Mouse (Mus musculus) liver, embryonic 15.5 days (tissue): Measurements from ENCODE around the gene Adamts3. TPM values are rescaled to one million over a fixed set of nuclear protein-coding genes. Genes with fewer than 3 reads are reported as not detected.

Source experiments
- ATAC-seq: fragments of 200-750 bp; cut with Nextera tagmentation; 2 replicates; pipeline ENCODE4 v1.8.0; 2017; ENCODE audit warnings: moderate number of reproducible peaks, mild to moderate bottlenecking, moderate library complexity; ENCODE audit not compliant: insufficient read depth
- H3K27ac ChIP-seq: fragments of 300-500 bp; sonication (generic); replicated peaks from 2 replicates; pipeline ENCODE4 v1.5.1; 2015; ENCODE audit warnings: mild to moderate bottlenecking, inconsistent platforms
- H3K27me3 ChIP-seq: fragments of 300-500 bp; sonication (generic); 2 replicates; pipeline ENCODE4 v1.6.1; 2015; ENCODE audit warnings: mild to moderate bottlenecking, inconsistent platforms
- H3K36me3 ChIP-seq: fragments of 300-500 bp; sonication (generic); replicated peaks from 2 replicates; pipeline ENCODE4 v1.6.1; 2015; ENCODE audit warnings: moderate library complexity, mild to moderate bottlenecking, inconsistent platforms
- H3K4me1 ChIP-seq: fragments of 300-500 bp; sonication (generic); replicated peaks from 2 replicates; pipeline ENCODE4 v1.6.1; 2015; ENCODE audit warnings: inconsistent platforms
- H3K4me2 ChIP-seq: fragments of 300-500 bp; sonication (generic); 2 replicates; pipeline ENCODE4 v1.6.1; 2015; ENCODE audit warnings: moderate library complexity, mild to moderate bottlenecking, inconsistent platforms
- H3K4me3 ChIP-seq: fragments of 300-500 bp; sonication (generic); replicated peaks from 2 replicates; pipeline ENCODE4 v1.5.1; 2015; ENCODE audit warnings: mild to moderate bottlenecking, inconsistent platforms
- H3K9ac ChIP-seq: fragments of 300-500 bp; sonication (generic); 2 replicates; pipeline ENCODE4 v1.6.1; 2015; ENCODE audit warnings: moderate library complexity, mild to moderate bottlenecking, inconsistent platforms
- H3K9me3 ChIP-seq: fragments of 300-500 bp; sonication (generic); replicated peaks from 2 replicates; pipeline ENCODE4 v1.6.1; 2016; ENCODE audit warnings: inconsistent platforms
- WGBS: fragments of 180-500 bp; shearing (Covaris S2); methylation state at CpG from one replicate; pipeline ENCODE4 v1.1.7; 2015; ENCODE audit warnings: mixed read lengths; ENCODE audit not compliant: insufficient replicate concordance; 5-methylcytosine and 5-hydroxymethylcytosine counted together
- polyA plus RNA-seq: library from polyadenylated mRNA; unstranded; fragments of >200 nt; fragmentation: Nextera tagmentation; extraction: Ambion mirVana; gene quantifications from 2 replicates; pipeline ENCODE4 v1.2.1, GENCODE M21; 2015

Gene Adamts3
- polyA plus RNA-seq, 1 experiment from 2014 or later: 0.75 TPM

DNA sequence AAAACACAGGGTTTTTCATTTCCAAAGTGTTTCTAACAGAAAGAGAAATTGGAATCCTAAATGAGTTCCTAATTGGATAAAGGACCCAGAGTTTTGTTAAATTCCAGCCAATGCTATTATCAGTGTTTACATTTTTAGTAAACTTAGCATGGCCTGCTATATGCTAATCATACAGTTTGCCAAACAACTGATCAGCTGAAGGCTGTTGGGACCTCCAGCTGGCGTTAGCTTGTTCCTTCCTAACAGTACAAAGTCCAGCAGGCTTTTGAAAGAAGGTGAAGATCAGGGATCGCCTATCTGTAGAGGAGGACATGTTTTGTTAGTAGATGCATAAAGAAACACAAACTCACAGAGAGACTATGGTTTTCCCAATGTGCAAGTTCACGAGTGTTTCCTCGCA is 173.7 kb downstream of the Adamts3 start:
- H3K4me2 ChIP-seq: no peak overlapping the region
- no peaks in the 10 kb centered on the region for H3K27me3 ChIP-seq
- no peak overlapping the region for H3K27ac ChIP-seq
- WGBS: 47% methylated on average over 4 of the region's 4 CpGs
- no peaks in the 10 kb centered on the region for H3K36me3 ChIP-seq
- H3K4me3 ChIP-seq: no peak overlapping the region
- H3K9ac ChIP-seq: no peak overlapping the region
- no peaks in the 10 kb centered on the region for H3K9me3 ChIP-seq
- no peaks in the 10 kb centered on the region for H3K4me1 ChIP-seq
- ATAC-seq: no peak

DNA sequence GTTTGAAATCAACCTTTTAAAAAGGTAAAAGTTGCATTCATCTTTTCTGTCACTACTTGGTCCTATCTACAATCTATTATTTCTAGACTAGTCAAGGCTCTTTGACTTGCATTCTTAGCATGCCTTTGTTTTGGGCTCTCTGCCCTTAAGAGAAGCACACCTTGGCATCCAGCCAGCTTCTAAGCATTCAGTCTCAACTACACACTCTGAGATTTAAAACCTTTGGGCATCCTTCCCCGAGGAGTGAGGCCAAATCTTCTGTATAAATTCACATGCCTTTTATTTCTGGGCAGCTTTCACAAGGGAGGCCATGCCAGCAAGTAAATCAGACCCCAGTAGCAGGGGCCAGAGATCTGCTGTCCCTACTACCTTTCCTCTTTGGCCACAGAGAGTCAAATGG is 178.9 kb downstream of the Adamts3 start:
- Histone ChIP-seq H3K9me3 (no peaks in the 10 kb centered on the region), H3K4me3 (no peak overlapping the region), H3K27me3 (no peaks in the 10 kb centered on the region), H3K36me3 (no peaks in the 10 kb centered on the region), H3K27ac (no peak overlapping the region), H3K4me1 (no peaks in the 10 kb centered on the region), H3K4me2 (no peak overlapping the region), H3K9ac (no peak overlapping the region)
- 50% methylated on average over 1 of the region's 1 CpGs for WGBS
- no peak for ATAC-seq

DNA sequence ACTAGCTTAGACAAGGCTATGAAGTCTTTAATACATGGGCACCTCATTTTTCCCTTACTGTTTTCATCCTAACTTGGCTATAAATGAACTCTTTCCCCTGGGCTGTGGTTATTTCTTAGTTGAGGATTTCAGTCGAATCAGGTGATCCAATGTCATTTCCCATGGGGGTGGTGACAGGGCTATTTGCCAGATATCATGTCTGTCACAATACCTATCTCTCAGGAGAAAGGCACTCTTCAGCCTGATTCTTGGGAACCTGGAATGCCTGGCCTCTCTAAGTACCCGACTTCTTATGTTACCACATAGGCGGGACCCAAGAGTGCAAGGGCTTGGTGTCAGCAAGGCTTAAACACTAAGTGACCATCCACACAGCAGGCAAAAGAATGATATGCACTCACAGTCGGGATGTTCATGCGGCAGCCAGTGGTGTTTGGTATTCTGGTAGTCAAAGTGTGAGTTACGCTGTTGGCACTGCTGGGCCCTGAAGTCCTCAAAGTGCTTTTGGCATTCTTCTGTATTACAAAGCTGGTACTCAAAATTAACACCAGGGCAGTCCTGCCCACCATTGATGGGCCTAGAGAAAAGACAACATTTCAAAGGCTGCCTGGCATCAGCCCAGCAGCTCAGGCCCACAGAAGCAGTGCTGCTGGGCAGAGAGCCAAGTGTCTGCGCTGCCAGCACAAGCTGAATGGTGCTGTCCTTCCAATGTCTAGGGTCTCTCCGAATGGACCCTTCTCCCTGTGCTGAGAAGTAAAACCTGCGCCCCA is 181.7 kb downstream of the Adamts3 start:
- Histone ChIP-seq H3K4me1 (no peaks in the 10 kb centered on the region), H3K4me2 (no peak overlapping the region), H3K9me3 (no peaks in the 10 kb centered on the region), H3K27ac (no peak overlapping the region), H3K36me3 (no peaks in the 10 kb centered on the region), H3K4me3 (no peak overlapping the region), H3K9ac (no peak overlapping the region), H3K27me3 (no peaks in the 10 kb centered on the region)
- no peak for ATAC-seq
- 73% methylated on average over 9 of the region's 9 CpGs for WGBS

DNA sequence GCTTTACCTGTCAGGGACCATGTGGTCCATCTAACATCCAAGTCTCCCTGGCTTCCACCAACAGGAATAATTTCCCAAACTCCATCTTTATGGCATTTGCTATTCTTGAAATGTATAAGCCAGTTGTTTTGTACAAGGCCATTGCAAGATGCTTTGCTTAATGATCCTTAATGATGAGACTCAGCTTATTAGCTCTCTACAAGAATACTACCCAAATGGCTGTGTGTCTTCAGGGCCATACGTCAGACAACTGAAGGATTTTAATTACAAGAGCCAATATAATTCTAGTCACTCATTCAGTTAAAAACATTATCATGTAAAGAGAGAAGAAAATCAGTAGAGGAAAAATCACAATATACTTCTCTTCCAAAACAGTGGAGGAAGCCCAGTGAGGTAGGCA is 195.3 kb downstream of the Adamts3 start:
- Histone ChIP-seq H3K27me3 (no peaks in the 10 kb centered on the region), H3K4me3 (no peak overlapping the region), H3K9me3 (no peaks in the 10 kb centered on the region), H3K4me2 (no peak overlapping the region), H3K9ac (no peak overlapping the region), H3K4me1 (no peaks in the 10 kb centered on the region), H3K27ac (no peak overlapping the region), H3K36me3 (no peaks in the 10 kb centered on the region)
- ATAC-seq: no peak
- 75% methylated on average over 1 of the region's 1 CpGs for WGBS

DNA sequence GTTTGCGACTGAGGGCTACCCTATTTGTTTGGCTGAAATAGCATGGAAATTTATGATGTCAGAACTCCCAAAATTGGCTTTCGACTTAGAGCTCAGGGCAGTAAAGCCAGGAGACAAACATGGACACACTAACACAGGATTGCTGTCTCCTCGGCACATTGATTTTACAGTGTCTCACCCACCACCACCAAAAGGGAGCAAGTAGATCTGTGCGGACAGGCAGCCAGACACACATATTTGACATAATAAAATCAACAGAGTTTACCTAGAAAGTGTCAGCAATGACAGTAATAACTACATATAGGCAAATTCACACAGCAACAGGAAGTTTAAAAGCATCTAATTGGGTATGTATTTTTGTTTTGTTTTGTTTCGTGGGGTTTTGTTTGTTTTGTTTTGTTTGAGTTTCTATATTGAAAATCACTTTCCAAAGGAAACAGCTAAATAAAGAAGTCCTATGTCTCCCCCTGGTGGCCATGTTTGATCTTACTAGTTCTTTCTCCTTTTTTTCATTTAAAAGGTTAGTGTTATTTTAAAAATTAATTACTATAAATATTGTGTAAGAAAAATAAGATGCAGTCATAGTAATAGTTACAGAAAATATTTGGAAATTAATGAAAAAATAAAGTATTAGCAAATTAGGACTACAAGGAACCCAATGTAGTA is 203.1 kb downstream of the Adamts3 start:
- no peak for ATAC-seq
- H3K9ac ChIP-seq: no peak overlapping the region
- no peak overlapping the region for H3K4me2 ChIP-seq
- H3K9me3 ChIP-seq: no peaks in the 10 kb centered on the region
- no peak overlapping the region for H3K4me3 ChIP-seq
- H3K4me1 ChIP-seq: no peaks in the 10 kb centered on the region
- H3K27me3 ChIP-seq: no peaks in the 10 kb centered on the region
- no peak overlapping the region for H3K27ac ChIP-seq
- WGBS: 49% methylated on average over 5 of the region's 5 CpGs
- no peaks in the 10 kb centered on the region for H3K36me3 ChIP-seq

DNA sequence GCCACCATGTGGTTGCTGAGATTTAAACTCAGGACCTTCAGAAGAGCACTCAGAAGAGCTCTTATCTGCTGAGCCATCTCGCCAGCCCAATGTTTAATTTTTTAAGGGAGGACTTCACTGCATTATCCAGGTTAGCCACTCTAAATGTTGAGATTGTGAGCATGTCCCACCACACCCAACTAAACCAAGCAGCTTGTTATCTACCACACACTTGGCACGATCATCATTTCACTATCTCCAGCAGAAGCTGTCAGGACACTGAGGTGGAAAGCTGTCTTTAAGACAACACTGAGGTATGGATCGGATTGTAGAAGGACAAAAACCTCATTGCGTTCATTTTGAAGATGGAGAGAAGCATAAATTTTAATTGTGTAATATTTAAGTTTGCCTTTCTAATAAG is 205.0 kb downstream of the Adamts3 start:
- Histone ChIP-seq H3K27me3 (no peaks in the 10 kb centered on the region), H3K27ac (no peak overlapping the region), H3K4me2 (no peak overlapping the region), H3K36me3 (no peaks in the 10 kb centered on the region), H3K9ac (no peak overlapping the region), H3K4me1 (no peaks in the 10 kb centered on the region), H3K9me3 (no peaks in the 10 kb centered on the region), H3K4me3 (no peak overlapping the region)
- 52% methylated on average over 4 of the region's 4 CpGs for WGBS
- no peak for ATAC-seq

DNA sequence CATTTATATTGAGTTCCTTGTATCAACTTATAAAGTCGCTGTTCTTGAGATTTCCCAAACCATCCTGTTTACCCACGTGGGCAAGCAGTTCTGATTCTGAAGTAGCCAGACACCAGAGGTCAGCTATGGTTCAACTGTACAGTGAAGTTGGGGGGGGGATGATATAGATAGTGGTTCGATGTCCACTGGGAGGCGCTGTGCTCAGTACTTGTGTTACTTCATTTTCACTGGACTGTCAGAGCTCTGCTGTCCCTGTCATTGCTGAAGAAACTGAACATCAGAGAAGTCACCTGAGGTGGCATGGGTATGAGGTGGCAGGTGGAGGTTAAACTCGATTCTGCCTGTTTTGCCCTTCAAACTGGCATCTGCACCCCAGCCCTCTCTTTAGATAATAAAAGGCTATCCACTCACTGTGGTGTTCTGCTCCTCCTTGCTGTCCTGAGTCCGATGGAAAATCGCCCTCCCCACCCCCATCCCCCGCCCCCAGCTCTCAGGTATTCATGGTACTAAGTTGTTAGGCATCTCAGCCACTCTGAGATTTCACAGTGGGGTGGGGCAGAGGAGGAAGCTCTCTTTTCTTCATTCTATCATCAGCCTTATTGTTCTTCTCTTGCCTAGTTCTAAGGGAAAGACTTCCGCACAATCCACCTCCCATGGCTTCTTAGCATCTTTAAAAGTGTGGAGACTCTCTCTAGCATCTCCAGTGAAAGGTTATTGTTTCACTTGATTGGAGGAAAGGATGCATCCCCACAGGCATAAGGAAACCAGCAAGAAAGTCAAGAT is 208.9 kb downstream of the Adamts3 start:
- WGBS: 62% methylated on average over 9 of the region's 9 CpGs
- no peaks in the 10 kb centered on the region for H3K9me3 ChIP-seq
- H3K27ac ChIP-seq: no peak overlapping the region
- H3K4me3 ChIP-seq: no peak overlapping the region
- no peaks in the 10 kb centered on the region for H3K4me1 ChIP-seq
- H3K36me3 ChIP-seq: no peaks in the 10 kb centered on the region
- ATAC-seq: no peak
- H3K27me3 ChIP-seq: no peaks in the 10 kb centered on the region
- no peak overlapping the region for H3K4me2 ChIP-seq
- no peak overlapping the region for H3K9ac ChIP-seq

DNA sequence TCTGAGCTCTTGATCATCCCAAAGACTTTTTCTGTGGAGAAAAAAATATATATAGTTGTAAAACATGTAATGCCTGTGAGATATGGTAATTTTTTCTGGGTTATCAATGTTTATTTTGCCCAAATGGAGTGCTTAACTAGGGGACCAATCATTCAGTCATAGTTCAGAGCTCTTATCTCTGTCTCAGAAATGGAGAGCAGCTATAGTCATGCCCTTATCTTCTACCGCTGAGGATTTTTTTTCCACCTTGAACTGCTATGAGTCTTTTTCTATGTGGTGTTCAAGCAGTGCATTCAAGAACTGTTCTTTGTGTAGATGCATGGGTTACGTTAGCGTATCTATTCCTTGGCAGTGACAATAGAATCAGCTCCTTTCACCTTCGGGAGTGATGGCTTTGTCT is 210.2 kb downstream of the Adamts3 start:
- no peak for ATAC-seq
- H3K9ac ChIP-seq: no peak overlapping the region
- H3K4me3 ChIP-seq: no peak overlapping the region
- 63% methylated on average over 4 of the region's 4 CpGs for WGBS
- H3K27me3 ChIP-seq: no peaks in the 10 kb centered on the region
- no peaks in the 10 kb centered on the region for H3K9me3 ChIP-seq
- no peaks in the 10 kb centered on the region for H3K36me3 ChIP-seq
- H3K27ac ChIP-seq: no peak overlapping the region
- no peak overlapping the region for H3K4me2 ChIP-seq
- H3K4me1 ChIP-seq: no peaks in the 10 kb centered on the region

DNA sequence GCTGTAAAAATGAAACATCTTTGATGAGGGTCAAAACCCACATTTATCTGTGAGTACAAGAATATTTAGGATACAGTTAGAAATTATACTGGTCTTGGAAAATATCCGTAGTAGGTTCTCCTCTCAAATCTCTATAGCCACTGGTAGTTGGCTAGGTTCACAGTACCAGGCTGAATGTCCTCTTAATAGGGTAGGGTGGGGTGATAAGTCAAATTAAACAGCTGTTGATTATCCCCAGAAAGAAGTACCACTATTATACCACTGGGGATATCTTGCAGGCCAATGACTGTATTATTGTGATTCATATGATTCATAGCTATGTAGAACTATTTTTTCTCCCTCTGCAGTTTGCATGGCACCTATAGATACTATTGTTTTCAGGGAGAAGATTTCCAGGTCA is 228.8 kb downstream of the Adamts3 start:
- no peak overlapping the region for H3K4me2 ChIP-seq
- H3K36me3 ChIP-seq: no peaks in the 10 kb centered on the region
- no peak overlapping the region for H3K27ac ChIP-seq
- H3K4me3 ChIP-seq: no peak overlapping the region
- 66% methylated on average over 1 of the region's 1 CpGs for WGBS
- H3K27me3 ChIP-seq: no peaks in the 10 kb centered on the region
- H3K9me3 ChIP-seq: no peaks in the 10 kb centered on the region
- ATAC-seq: no peak
- H3K4me1 ChIP-seq: no peaks in the 10 kb centered on the region
- no peak overlapping the region for H3K9ac ChIP-seq

DNA sequence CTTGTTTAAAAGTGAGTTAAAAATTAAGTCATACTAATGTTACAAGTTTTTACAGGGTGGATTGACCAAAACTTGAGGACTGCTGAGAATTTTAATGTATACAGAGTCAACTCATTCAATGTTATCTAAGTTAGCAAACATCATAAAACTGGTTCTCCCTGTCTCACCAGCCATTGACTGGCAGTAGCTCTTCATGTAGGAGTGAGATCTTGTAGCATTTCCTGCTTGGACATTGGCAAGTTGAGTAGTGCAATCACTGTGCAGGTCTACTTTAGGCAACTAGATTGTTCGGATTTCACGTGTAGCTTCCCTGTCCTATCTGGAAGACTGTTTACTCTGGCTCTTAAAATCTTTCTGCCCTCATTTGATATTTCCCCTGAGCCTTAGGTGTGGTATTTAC is 229.3 kb downstream of the Adamts3 start:
- Histone ChIP-seq H3K9me3 (no peaks in the 10 kb centered on the region), H3K4me2 (no peak overlapping the region), H3K4me1 (no peaks in the 10 kb centered on the region), H3K27me3 (no peaks in the 10 kb centered on the region), H3K36me3 (no peaks in the 10 kb centered on the region), H3K27ac (no peak overlapping the region), H3K4me3 (no peak overlapping the region), H3K9ac (no peak overlapping the region)
- ATAC-seq: no peak
- 50% methylated on average over 2 of the region's 2 CpGs for WGBS

DNA sequence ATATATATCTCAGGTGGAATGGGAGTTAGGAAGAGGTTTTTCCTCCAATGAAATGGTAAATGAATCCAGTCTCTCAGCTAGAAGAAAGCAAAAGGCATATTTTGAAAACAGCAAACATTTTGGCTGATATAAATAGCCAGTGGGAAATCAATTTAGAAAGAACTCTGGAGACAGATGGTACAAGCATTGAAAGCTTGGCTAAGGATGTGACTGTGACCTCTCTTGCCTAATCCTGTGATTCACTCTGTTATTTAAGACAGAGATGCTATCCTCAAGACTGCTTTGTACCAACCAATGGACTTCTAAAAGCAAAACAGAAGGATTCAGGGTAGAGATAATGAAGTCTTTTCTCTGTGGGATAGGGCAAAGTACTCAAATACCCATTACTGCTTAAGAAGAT is 236.2 kb downstream of the Adamts3 start:
- H3K27ac ChIP-seq: no peak overlapping the region
- H3K9me3 ChIP-seq: no peaks in the 10 kb centered on the region
- ATAC-seq: no peak
- no peak overlapping the region for H3K9ac ChIP-seq
- H3K4me2 ChIP-seq: no peak overlapping the region
- H3K4me1 ChIP-seq: no peaks in the 10 kb centered on the region
- H3K36me3 ChIP-seq: no peaks in the 10 kb centered on the region
- no peak overlapping the region for H3K4me3 ChIP-seq
- H3K27me3 ChIP-seq: no peaks in the 10 kb centered on the region
